Mouse (Mus musculus) layer of hippocampus, adult 11-12 months (tissue): ENCODE measurements around the gene Mpzl1.
"Not testable (repeated sequence)": the region's sequence is repeated elsewhere in the genome, so short reads cannot be mapped to it uniquely, and the experiment has no call there.

Experiments
- DNase-seq: peaks from one replicate; pipeline ENCODE4 v3.0.0; 2022; ENCODE audit warnings: low spot score

Mpzl1 gene

GRCm38 (mm10) chr1:165634151-165634884, at the start of gene Mpzl1:
Gene Mpzl1, minus strand, starts transcription at chr1:165634538.
- DNase-seq, result peak; percentile 98

GRCm38 (mm10) chr1:165682056-165682853, 47.9 kb upstream of the Mpzl1 start:
- no peak for DNase-seq

DNA sequence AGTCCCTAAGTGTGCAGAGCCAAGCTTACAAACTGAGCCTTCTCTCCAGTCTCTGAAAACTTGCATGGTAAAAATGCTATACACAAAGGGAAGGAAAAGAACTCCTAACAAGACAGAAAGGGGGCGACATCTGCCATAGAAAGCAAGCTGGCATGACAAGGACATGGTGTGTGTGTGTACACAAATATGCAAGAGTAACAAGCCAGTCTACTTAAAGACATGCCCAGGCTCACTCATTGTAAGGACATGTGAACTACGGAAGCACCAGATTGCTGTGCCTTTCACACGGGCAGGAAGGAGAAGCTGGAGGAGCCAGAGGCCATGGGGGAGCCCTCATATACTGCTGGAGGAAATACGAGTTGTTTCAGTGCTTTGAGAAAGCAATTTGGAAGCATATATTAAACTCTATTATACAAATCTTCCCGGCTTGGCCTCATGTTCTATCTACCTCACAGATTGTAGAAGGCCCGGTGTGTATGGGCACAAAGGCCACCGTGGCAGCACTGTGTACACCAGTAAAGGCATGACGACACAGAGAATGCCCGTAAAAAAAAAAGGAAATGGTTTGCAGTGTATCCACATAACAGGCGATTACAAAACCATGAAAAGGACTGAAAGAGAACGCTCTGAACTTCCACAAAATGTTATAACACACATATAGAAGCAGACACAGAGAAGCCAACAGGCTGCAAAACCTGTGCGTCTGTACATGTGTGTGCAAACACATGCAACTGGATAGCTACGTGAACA, 46.9 kb upstream of the Mpzl1 start:
- DNase-seq, result no peak

- not testable (repeated sequence) for DNase-seq
Measured at GRCm38 (mm10) chr1:165680086-165680485, 45.7 kb upstream of the Mpzl1 start.

GRCm38 (mm10) chr1:165679618-165679997, 45.3 kb upstream of the Mpzl1 start:
- no peak for DNase-seq

DNA sequence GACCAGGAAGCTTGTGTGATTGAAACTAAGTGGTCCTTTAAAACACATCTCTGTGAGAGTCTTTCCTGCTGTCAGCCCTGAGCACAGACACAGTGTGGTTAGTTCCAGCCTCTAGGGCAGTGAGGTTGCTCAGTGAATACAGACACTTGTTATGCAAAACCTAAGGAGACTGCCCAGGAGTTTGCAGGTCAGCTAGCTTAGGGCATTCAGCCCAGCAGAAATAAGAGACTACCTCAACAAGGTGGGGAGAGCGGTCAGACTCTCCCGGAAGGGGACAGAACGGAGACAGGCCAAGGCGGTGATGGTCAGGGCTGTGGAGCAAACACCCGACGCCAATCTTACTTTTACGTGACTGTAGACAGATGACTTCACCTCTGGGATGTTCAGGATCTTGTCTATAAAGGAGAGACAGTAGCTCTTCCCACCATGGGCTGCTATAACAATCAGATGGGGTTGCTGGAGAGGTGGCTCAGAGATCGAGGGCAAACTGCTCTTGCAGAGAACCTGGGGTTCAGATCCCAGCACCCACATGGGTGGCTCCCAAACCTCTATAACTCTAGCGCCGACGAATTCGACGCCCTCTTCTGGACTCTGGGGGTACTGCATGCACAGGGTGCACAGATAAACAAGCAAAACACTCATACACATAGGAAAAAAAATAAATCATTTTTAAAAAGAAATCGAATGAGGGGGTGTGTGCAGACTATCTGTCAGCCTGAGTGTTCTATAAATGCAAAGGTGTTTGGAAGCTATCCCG, 44.7 kb upstream of the Mpzl1 start:
- DNase-seq, result no peak

DNA sequence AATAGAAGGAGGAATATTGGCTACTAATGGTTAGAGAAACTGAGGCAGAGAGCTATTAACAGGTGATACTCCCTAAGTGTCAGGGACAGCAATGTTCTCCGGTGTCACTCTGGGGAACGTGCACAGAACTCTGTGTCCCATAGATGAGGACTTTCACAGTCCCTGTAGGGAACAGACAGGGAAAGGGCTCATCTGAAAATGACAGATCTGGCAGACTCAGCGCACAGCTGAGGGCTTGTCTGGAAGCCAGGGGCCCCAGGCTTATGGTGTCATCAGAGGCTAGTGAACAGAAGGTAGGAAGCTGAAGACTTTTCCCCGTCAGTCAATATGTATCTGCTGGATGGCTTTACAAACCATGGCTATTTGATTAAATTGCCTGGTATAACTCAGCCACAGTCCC, 43.2 kb upstream of the Mpzl1 start:
- DNase-seq, result no peak

DNA sequence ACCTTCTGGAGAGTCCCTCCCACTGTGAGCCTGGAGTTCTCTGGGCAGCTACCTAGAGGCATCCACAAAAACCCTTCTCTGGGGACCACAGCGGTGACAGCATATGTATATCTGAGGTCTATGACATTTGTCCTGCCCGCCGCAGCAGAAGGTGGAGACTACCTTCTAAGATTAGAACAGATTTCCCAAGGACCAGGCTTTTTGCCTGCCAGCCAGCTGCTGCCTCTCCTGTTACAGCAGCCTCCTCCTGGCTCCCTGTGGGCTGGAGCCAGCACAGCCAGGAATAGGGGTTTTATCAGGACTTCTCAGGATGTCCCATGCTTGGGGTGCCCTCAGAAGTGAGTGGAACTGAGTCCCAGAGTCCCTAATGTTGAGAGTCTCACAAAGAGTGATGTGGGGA, 42.7 kb upstream of the Mpzl1 start:
- no peak for DNase-seq

GRCm38 (mm10) chr1:165675167-165675566, 40.8 kb upstream of the Mpzl1 start:
- no peak for DNase-seq

DNA sequence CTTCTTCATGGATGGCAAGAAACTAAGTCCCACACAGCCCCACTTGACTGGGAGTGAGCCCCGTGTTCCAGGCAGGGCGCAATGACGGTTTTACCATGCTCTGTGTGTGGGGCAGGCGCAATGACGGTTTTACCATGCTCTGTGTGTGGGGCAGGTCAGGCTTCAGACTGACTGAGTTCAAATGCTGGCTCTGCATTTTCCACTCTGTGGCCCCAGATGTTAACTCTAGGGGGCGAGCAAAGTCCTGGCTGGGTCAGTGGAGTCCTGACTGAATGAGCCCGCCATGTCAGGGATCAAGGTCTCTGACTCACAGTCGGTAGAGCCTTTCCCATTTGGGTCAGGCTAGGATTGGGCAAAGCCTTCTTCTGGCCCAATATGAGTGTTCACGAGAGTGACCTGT, 38.0 kb upstream of the Mpzl1 start:
- no peak for DNase-seq

DNA sequence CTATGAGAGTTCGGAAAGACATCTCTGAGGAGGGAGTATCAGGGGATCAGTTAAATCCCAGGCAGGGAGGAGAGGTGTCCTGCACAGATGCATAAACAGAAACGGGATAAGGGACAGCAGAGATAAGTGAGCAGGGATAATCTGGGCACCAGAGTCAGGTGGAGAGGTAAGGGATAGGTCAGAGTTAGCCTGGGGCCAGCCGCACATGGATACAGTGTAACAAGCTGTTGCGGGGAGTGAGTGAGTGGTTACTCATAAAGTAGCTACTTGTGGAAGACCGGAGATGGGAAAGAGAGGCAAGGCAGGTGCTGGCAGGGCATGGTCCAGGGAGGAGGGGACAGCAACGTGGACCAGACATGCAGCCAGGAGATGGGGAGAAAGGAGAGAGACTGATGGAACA, 35.7 kb upstream of the Mpzl1 start:
- no peak for DNase-seq

- DNase-seq, result no peak
Measured at GRCm38 (mm10) chr1:165668904-165669303, 34.6 kb upstream of the Mpzl1 start.

GRCm38 (mm10) chr1:165667380-165667779, 33.0 kb upstream of the Mpzl1 start:
- DNase-seq, result no peak

GRCm38 (mm10) chr1:165666944-165667343, 32.6 kb upstream of the Mpzl1 start:
- DNase-seq, result no peak

GRCm38 (mm10) chr1:165665758-165666157, 31.4 kb upstream of the Mpzl1 start:
- no peak for DNase-seq

- no peak for DNase-seq
Measured at GRCm38 (mm10) chr1:165663277-165663676, 28.9 kb upstream of the Mpzl1 start.

DNA sequence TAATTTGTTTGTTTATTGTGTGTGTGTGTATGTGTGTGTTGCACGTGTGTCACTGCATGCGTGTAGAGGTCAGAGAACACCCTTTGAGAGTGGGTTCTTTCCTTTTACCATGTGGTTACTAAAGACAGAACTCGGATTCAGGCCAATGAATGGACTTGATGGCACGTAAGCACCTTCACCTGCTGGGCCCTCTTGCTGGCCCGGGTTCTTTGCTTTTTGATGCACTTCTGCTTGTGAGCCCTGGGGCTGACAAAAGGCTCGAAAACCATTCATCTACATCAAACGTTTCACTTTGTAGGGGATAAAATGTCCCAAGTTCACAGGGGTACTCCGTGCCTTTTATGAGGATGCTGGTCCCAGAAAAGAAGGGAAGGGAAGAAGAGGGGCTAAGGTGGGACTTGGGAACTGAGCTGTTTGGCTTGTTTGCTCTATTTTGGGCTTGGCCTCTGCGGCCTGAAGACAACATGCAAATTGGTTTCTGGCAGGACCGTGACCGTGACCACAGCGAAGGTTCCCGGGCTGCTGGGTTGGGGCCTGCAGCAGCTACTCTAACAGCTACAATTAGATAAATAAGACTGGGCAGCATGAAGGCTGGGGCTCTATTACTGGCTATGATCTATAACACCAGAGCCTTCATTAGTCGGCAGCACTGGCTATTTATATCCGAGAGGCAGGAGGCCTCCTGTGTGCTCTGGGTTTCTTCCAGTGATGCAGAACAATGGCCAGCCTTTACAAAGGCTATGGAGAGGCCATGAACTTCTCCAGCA, 28.3 kb upstream of the Mpzl1 start:
- DNase-seq, result no peak

- DNase-seq, result no peak
Measured at GRCm38 (mm10) chr1:165661725-165662124, 27.4 kb upstream of the Mpzl1 start.

DNA sequence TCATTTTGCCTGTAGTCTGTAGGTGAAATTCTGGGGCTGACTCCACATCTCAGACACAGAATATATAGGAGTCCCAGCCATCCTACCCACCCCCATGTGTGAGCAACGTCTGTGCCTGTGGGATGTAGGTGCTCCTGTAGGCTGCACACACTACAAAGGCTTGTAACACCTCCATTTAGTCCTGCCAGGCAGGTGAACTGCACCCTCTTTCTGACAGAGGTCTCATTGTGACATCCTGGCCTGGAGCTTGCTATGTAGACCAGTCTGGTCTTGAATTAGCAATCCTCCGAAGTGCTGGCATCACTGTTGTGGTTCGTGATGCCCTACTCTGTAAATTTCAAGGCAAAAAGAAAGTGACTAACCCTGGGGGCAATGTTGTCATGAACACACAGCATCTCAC, 26.9 kb upstream of the Mpzl1 start:
- DNase-seq, result no peak

DNA sequence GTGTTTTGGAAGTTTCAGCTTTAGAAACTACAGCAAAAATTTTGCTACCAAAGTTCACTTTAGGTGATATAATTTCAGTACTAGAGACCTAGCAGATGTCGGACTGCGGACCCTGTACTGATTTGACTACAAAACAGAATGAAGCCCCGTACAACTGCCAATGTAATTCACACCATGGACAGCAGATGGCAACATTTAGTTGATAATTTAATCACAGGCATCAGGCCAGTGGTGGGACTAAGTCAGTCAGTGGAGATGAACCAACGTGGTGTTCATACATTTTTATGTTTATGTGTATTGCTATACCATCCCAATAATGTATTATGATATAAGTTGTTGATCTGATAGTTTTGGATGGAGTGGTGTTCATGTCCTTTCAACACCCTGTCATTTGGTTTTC, 26.4 kb upstream of the Mpzl1 start:
- peak; percentile 82 for DNase-seq

DNA sequence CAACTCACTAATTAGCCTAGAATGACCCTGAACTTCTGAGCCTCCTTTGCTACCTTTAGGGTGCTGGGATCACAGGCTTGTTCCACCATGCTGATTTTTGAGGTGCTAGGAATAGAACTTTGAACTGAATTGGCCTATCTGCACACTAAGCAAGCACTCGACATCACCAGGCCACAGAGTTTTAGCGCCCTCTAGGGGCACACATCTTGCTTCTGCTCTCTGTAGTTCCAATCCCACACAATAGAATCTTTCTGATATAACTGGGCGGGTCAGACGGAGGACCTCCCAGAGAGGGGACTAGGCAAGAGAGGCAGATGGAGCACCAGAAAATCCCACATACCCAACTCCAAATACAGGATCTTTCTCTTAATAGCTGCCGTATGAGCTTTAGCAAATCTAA, 24.3 kb upstream of the Mpzl1 start:
- DNase-seq, result peak; percentile 89
